Mouse (Mus musculus) hindbrain, embryonic 14.5 days (tissue): ENCODE results near the gene Atp6v1f. TPM values are rescaled to one million over a fixed set of nuclear protein-coding genes. Genes with fewer than 3 reads are reported as not detected.
A peak's percentile ranks its signal among the peaks of the same experiment; 100 is the strongest.

Experiments
- ATAC-seq: fragments of 200-750 bp; cut with Nextera tagmentation; 2 replicates; pipeline ENCODE4 v1.8.0; 2017; ENCODE audit warnings: moderate number of reproducible peaks, mild to moderate bottlenecking, moderate TSS enrichment, moderate library complexity; ENCODE audit not compliant: low FRiP score
- DNase-seq: peaks from one replicate; pipeline ENCODE4 v3.0.0-alpha.2; 2015; ENCODE audit warnings: low spot score
- H3K27ac ChIP-seq: fragments of 300-500 bp; sonication (generic); 2 replicates; pipeline ENCODE4 v1.5.1; 2014; ENCODE audit warnings: mild to moderate bottlenecking, moderate library complexity
- H3K27me3 ChIP-seq: fragments of 300-500 bp; sonication (generic); 2 replicates; pipeline ENCODE4 v1.6.1; 2014; ENCODE audit warnings: mild to moderate bottlenecking, low read length, mixed read lengths; ENCODE audit not compliant: control insufficient read depth, insufficient read depth
- H3K36me3 ChIP-seq: fragments of 300-500 bp; sonication (generic); replicated peaks from 2 replicates; pipeline ENCODE4 v1.6.1; 2014; ENCODE audit not compliant: control insufficient read depth, insufficient read depth
- H3K4me1 ChIP-seq: fragments of 300-500 bp; sonication (generic); replicated peaks from 2 replicates; pipeline ENCODE4 v1.6.1; 2014; ENCODE audit warnings: antibody characterized with exemption, low read length, mixed read lengths; ENCODE audit not compliant: control insufficient read depth, insufficient read depth
- H3K4me2 ChIP-seq: fragments of 300-500 bp; sonication (generic); replicated peaks from 2 replicates; pipeline ENCODE4 v1.6.1; 2014; ENCODE audit warnings: mild to moderate bottlenecking, moderate library complexity
- H3K4me3 ChIP-seq: fragments of 300-500 bp; sonication (generic); replicated peaks from 2 replicates; pipeline ENCODE4 v1.5.1; 2014; ENCODE audit warnings: mild to moderate bottlenecking, low read length
- H3K9ac ChIP-seq: fragments of 300-500 bp; sonication (generic); 2 replicates; pipeline ENCODE4 v1.6.1; 2014
- H3K9me3 ChIP-seq: fragments of 300-500 bp; sonication (generic); 2 replicates; pipeline ENCODE4 v1.6.1; 2016; ENCODE audit warnings: low read length; ENCODE audit not compliant: control insufficient read depth
- WGBS: fragments of 180-500 bp; shearing (Covaris S2); extraction: QIAGEN DNeasy Blood & Tissue Kit; methylation state at CpG from one replicate; pipeline ENCODE4 v1.1.7; 2014; 5-methylcytosine and 5-hydroxymethylcytosine counted together
- polyA plus RNA-seq: library from polyadenylated mRNA; unstranded; fragments of >200 nt; fragmentation: Nextera tagmentation; extraction: Ambion mirVana; gene quantifications from 2 replicates; pipeline ENCODE4 v1.2.1, GENCODE M21; 2014

Gene Atp6v1f
- polyA plus RNA-seq, 1 experiment from 2014 or later: 346 TPM

DNA sequence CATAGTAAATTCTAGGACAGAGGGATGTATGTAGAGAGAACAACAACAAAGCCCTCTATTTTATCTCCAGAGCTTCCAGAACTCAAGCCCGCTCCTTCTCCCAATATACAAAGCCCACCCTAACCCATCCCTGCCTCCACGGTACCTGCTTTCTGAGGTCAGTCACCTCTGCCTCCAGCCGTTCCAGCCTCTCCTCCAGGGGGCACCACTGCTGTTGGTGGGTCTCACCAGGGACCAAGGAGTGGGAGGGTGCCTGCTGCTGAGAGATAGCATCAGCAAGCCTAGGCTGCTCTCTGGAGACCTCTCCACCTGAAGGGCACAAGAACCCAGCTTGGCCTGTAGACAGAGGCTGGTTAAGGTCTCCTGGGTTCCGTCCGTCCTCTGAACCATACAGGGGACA is 38.0 kb downstream of the Atp6v1f start:
- no peak for DNase-seq
- WGBS: 91% methylated on average over 5 of the region's 5 CpGs
- Histone ChIP-seq H3K4me3 (no peak overlapping the region), H3K9me3 (no peaks in the 10 kb centered on the region), H3K27ac (no peak overlapping the region), H3K36me3 (no peaks in the 10 kb centered on the region), H3K9ac (no peak overlapping the region), H3K4me1 (no peaks in the 10 kb centered on the region), H3K27me3 (peaks cover 34% of the 10 kb centered on the region), H3K4me2 (no peak overlapping the region)
- ATAC-seq: no peak

DNA sequence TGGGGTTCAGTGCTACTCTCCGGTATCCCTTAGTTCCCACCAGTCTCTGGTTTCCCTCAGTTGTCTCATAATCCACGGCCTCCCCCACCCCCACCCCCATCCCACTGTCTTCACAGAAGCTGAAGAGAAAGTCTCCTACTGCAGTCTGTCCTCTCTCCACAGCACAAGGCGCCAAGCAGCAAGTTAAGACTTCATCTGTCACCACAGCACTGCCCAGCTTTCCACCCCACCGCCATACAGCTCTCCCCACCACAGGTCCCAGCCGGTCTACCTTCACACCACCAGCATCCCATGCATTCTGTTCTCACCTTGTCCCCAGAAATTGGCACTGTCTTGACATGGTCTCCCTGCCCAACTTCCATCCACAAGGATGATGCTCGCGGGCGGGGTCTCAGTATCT is 39.3 kb downstream of the Atp6v1f start:
- peak overlapping the region; percentile 55 for H3K4me2 ChIP-seq
- H3K4me3 ChIP-seq: peak overlapping the region; percentile 44
- ATAC-seq: peak; percentile 24; the same call in 1 of the 2 replicates
- H3K27ac ChIP-seq: no peak overlapping the region
- H3K9me3 ChIP-seq: no peaks in the 10 kb centered on the region
- no peaks in the 10 kb centered on the region for H3K36me3 ChIP-seq
- 25% methylated on average over 8 of the region's 8 CpGs for WGBS
- H3K9ac ChIP-seq: no peak overlapping the region
- no peak for DNase-seq
- no peaks in the 10 kb centered on the region for H3K4me1 ChIP-seq
- H3K27me3 ChIP-seq: peaks cover 34% of the 10 kb centered on the region

DNA sequence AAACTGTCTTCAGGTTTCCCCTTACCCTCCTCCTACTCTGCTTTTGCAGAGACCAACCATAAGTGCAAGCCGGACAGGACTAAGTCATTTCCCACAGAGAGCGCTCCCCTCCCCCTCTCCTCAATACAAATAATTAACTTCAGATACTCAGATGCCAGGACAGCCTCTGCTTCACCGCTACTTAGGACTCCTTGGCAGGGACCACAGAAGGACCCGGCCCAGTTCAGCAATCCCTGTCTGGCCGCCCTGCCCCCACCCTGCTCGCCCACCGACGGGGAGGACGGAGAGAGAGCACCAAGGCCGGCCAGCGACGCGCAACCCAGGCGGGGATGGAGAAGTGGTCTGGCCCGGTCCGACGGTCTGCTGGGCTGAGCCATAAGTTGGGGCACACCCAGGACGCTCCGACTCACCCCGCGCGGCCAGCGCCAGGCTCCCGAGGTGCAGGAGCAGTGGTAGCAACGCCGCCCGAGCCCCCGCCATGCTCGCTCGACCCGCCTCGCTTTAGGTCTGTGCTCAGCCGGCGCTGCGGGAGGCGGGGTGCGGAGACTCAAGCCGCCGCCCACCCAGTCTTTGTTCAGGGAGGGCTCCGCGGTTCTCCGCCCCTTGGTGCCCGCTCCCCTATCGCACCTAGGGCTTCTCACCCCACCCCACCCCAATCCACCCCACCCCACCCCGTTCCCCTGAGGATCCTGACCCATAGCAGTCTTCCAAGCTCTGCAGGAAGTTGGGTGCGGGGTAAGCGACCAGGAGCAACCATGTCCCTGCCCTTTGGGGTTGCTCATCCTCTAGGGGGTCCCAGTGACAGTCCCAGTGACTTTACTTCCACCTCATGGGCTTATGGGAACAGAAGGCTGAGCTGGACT is 40.2 kb downstream of the Atp6v1f start, which contains the start of gene Kcp:
TSS of gene Kcp (minus strand) at position 506 of the 863 bp plus-strand sequence.
- peaks cover 34% of the 10 kb centered on the region for H3K27me3 ChIP-seq
- under 1% methylated on average over 45 of the region's 47 CpGs for WGBS
- no peak within 1 kb of the TSS for H3K27ac ChIP-seq
- peak within 1 kb of the TSS; percentile 41 for H3K9ac ChIP-seq
- ATAC-seq: peak; percentile 64; the same call in 1 of the 2 replicates
- 0 out of 2 replicates have a peak, but pooled peaks cover under 1% of the 10 kb centered on the region for H3K4me1 ChIP-seq
- H3K9me3 ChIP-seq: no peaks in the 10 kb centered on the region
- peak within 1 kb of the TSS; percentile 55 for H3K4me2 ChIP-seq
- H3K36me3 ChIP-seq: no peaks in the 10 kb centered on the region
- no peak for DNase-seq
- peak within 1 kb of the TSS; percentile 44 for H3K4me3 ChIP-seq

DNA sequence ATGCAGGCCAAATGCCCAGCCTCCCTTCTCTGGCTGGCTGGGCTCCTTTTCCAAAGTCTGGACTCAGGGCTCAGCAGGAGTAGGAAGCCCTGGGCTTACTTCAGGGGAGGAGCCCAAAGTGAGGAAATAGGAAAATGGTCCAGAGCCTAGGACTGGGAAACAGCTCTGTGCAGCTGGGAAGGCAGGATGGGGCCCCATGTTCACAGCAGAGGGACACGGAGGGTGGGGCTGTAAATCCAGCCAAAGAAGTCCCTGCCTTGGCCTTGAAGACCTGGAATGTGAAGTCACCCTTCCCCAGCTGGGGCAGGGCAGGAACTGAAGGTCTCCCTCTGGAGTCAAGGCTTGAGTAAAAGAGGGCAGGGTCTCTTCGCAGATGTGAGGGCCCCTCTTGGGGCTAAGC is 41.6 kb downstream of the Atp6v1f start:
- peaks cover 8% of the 10 kb centered on the region; the same call in 1 of the 2 replicates for H3K4me1 ChIP-seq
- no peak for ATAC-seq

DNA sequence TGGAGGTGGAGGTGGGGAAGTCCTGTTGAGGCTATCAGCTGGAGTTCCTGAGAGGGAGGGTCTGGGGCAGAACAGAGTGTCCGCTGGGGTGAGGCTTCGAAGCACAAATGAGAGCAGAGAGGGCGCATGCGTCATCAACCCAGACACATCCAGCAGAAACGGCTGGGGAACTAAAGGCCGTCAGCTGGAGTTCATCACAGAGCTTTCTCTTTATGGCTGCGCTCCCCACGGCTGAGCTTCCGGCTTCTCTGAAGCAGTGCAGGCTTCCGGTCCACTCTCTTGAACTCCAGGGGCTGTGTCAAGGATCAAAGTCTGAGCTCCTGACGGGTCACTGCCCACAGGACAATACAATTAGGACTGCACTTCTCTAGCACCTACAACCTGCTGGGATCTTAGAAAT is 45.8 kb downstream of the Atp6v1f start:
- WGBS: 1% methylated on average over 11 of the region's 11 CpGs
- peak; percentile 56 for ATAC-seq
- no peak overlapping the region; the same call in 1 of the 2 replicates for H3K4me3 ChIP-seq
- H3K27ac ChIP-seq: 0 out of 2 replicates have a peak overlapping the region, but pooled peaks have one; percentile 41
- peak overlapping the region; percentile 16; the same call in 1 of the 2 replicates for H3K9ac ChIP-seq
- no peaks in the 10 kb centered on the region for H3K36me3 ChIP-seq
- H3K4me2 ChIP-seq: peak overlapping the region; percentile 49
- DNase-seq: peak; percentile 62
- no peaks in the 10 kb centered on the region for H3K9me3 ChIP-seq
- peaks cover 8% of the 10 kb centered on the region for H3K27me3 ChIP-seq
- H3K4me1 ChIP-seq: peaks cover 8% of the 10 kb centered on the region; the same call in 1 of the 2 replicates

More for the DNA sequence above, 41.6 kb downstream of the Atp6v1f start:
- H3K9me3 ChIP-seq: no peaks in the 10 kb centered on the region
- H3K27ac ChIP-seq: no peak overlapping the region
- no peak overlapping the region for H3K4me3 ChIP-seq
- whole genome bisulfite sequencing: 51% methylated on average over 2 of the region's 2 CpGs
- no peak overlapping the region for H3K9ac ChIP-seq
- no peaks in the 10 kb centered on the region for H3K36me3 ChIP-seq
- H3K27me3 ChIP-seq: peaks cover 34% of the 10 kb centered on the region
- DNase-seq: no peak
- no peak overlapping the region for H3K4me2 ChIP-seq

DNA sequence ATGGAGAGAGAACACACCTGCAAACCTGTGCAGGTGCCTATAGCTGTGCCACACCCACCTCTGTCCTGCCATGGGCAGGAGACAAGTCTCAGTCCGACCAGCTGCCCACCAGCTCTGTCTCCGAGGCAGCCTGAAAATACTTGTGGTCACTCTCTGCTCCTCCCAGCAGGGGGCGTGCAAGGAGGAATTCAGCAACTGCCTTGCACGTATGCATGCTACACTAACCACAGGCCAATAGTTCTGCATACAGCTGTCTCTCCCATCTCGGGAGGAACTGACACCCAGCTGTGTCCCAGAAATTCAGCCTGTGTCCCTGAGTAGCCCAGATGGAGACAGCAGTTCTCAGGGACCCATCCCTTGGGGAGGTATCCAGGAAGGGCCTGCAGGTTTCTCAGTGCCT is 49.6 kb downstream of the Atp6v1f start:
- no peaks in the 10 kb centered on the region for H3K27me3 ChIP-seq
- peaks cover 8% of the 10 kb centered on the region; the same call in 1 of the 2 replicates for H3K4me1 ChIP-seq
- DNase-seq (no peak), ATAC-seq (no peak)
- H3K4me3 ChIP-seq: no peak overlapping the region
- 7% methylated on average over 5 of the region's 5 CpGs for WGBS
- no peaks in the 10 kb centered on the region for H3K36me3 ChIP-seq
- H3K4me2 ChIP-seq: no peak overlapping the region
- no peak overlapping the region for H3K9ac ChIP-seq
- no peaks in the 10 kb centered on the region for H3K9me3 ChIP-seq
- no peak overlapping the region for H3K27ac ChIP-seq

Other genes with a start within 250 kb of the Atp6v1f start
- 29.1 and 34.2 TPM in 2 replicates for gene Hilpda, start 195.2 kb upstream of the Atp6v1f start, polyA plus RNA-seq
- 0.23 and 0.54 TPM in 2 replicates for gene Fam71f2, start 188.1 kb upstream of the Atp6v1f start, polyA plus RNA-seq
- gene Fam71f1, start 148.6 kb upstream of the Atp6v1f start, polyA plus RNA-seq: not detected in 2 replicates
- 187 and 199 TPM in 2 replicates for gene Calu, start 119.6 kb upstream of the Atp6v1f start, polyA plus RNA-seq
- 0.46 and 0.48 TPM in 2 replicates for gene Opn1sw, start 79.2 kb upstream of the Atp6v1f start, polyA plus RNA-seq
- 53.2 and 55.7 TPM in 2 replicates for gene Ccdc136, start 71.4 kb upstream of the Atp6v1f start, polyA plus RNA-seq
- gene Flnc, start 34.5 kb upstream of the Atp6v1f start, polyA plus RNA-seq: 4.8 and 6.8 TPM in 2 replicates
- gene Atp6v1fnb, start 3.7 kb downstream of the Atp6v1f start, polyA plus RNA-seq: 0.70 TPM in 1 of 2 replicates, not detected in the other
- 16.3 and 19.9 TPM in 2 replicates for gene Kcp, start 40.2 kb downstream of the Atp6v1f start, polyA plus RNA-seq
- gene Irf5, start 58.9 kb downstream of the Atp6v1f start, polyA plus RNA-seq: 1.5 and 1.7 TPM in 2 replicates
- 85.4 and 93.7 TPM in 2 replicates for gene Tnpo3, start 142.2 kb downstream of the Atp6v1f start, polyA plus RNA-seq
- gene Tspan33, start 226.5 kb downstream of the Atp6v1f start, polyA plus RNA-seq: 7.9 and 8.6 TPM in 2 replicates